Mouse (Mus musculus) bone marrow, adult 2 months (tissue): ENCODE data around the gene Vsig10. TPM values are rescaled to one million over a fixed set of nuclear protein-coding genes. Genes with fewer than 3 reads are reported as not detected.

ENCODE experiments used
- H3K27ac ChIP-seq: fragments of 200-500 bp; 2 replicates; pipeline ENCODE4 v1.5.1; 2012; ENCODE audit warnings: low read depth, mild to moderate bottlenecking, control low read depth, inconsistent platforms, low read length; ENCODE audit not compliant: control insufficient read depth, poor library complexity, insufficient read depth
- H3K4me1 ChIP-seq: fragments of 200-500 bp; 2 replicates; pipeline ENCODE4 v1.6.1; 2011; ENCODE audit warnings: low read length; ENCODE audit not compliant: control insufficient read depth, insufficient read depth
- H3K4me3 ChIP-seq: fragments of 200-500 bp; replicated peaks from 2 replicates; pipeline ENCODE3; 2011; ENCODE audit warnings: mild to moderate bottlenecking, low read depth, low read length, control low read depth; ENCODE audit not compliant: control insufficient read depth
- CTCF ChIP-seq: fragments of 200-500 bp; IDR thresholded peaks from 2 replicates; pipeline ENCODE4 v1.5.1; 2011; ENCODE audit warnings: low read length, control low read depth; ENCODE audit not compliant: control insufficient read depth, insufficient read depth
- POLR2A ChIP-seq: fragments of 200-500 bp; IDR thresholded peaks from 2 replicates; pipeline ENCODE4 v1.6.1; 2011; ENCODE audit warnings: low read depth, mild to moderate bottlenecking, control low read depth, low read length, borderline replicate concordance; ENCODE audit not compliant: control insufficient read depth
- WGBS: fragments of 180-500 bp; shearing (Covaris S2); methylation state at CpG from one replicate; pipeline ENCODE4 v1.1.7; 2018; 5-methylcytosine and 5-hydroxymethylcytosine counted together
- polyA plus RNA-seq: library from polyadenylated mRNA; stranded (reverse); fragments of >200 nt; gene quantifications from 2 replicates; pipeline ENCODE4 v1.2.4, GENCODE M21; 2011; ENCODE audit warnings: low replicate concordance; ENCODE audit not compliant: missing spikeins, insufficient read depth, insufficient read length

The Vsig10 gene
- polyA plus RNA-seq, 1 experiment: 5.3 TPM

DNA sequence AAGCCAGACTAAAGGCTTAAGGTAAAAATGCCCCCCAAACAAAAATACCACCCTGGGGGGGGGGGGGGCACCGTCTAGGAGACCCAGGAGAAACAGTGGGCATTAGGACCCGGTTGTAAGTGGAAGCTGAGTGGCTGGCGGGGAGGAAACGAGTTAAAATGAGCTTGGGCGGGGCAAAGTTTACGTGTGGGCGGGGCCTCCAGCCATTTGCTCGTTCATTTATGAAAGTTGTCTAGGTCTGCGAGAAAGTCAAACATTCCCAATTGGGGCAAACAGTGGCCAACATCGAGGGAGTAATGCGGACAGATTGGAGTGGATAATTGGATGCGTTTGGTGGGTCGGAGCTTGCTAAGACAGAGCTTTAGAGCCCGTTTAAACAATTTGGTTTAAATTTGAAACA is 5.5 kb upstream of the Vsig10 start:
- no peak overlapping the region for H3K27ac ChIP-seq
- no peaks in the 10 kb centered on the region for H3K4me1 ChIP-seq
- H3K4me3 ChIP-seq: no peak overlapping the region
- WGBS: 23% methylated on average over 14 of the region's 14 CpGs
- no peak for TF ChIP-seq CTCF
- no peak for TF ChIP-seq POLR2A

DNA sequence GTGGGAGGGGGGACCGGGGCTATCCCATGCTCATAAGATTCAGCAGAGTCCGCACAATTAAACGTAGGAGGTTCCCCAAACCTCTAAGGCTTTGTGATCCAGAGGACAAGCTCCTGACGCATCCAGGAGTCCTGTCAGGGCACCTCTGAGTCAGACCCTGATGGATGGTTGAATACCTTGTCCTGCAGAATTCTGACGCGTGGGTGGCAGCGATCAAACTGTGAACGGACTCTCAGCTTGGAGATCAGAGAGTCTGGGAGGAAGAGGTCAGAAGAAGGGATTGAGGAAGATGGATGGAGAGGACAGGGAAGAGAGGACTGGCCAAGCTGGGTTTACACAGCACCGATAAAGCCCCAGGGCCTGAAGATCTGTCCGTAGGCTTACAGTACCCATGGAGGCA is 5.0 kb upstream of the Vsig10 start:
- Histone ChIP-seq H3K4me1 (no peaks in the 10 kb centered on the region), H3K27ac (no peak overlapping the region), H3K4me3 (no peak overlapping the region)
- WGBS: 52% methylated on average over 10 of the region's 10 CpGs
- TF ChIP-seq CTCF (no peak), POLR2A (no peak)

DNA sequence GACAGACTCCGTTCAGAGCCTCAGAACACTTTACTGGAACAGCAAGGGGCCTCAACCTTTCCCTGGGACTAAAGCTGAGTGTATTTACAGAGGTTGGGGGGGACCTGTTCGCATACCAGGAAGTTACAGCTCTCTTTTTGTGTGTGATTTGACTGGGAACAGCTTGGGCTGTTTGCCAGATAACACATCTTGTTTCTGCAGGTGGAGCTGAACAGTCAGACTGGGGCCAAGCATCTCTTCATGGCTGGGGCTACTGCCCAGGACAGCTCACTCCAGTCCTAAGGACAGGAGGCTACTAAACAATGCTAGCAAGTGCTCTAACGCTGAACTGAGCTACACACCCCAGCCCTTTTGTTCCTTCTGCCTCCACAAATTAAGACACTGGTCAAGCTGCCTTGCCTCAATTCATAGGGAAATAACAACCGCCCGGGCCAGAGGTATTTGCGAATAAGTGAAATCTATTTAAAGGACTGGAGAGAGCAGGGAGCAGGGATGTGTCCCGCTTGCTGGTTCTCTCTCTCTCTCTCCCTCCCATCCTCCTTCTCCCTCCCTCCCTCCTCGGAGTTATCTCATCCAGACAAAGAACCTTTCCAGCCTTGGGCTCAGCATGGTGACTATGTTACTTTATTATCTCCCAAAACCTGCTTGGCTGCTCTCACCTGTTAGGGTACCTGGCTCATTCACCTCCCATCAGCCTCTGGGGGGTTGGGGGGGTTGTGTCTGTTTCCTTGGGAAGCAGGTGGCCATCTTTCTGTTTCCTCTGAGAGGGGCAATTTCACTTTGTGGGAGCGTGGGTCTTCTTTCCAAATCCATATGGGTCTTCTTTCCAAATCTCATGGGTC is 4.1 kb upstream of the Vsig10 start:
- no peak overlapping the region for H3K4me3 ChIP-seq
- WGBS: 56% methylated on average over 9 of the region's 9 CpGs
- TF ChIP-seq POLR2A (no peak), CTCF (no peak)
- H3K4me1 ChIP-seq: no peaks in the 10 kb centered on the region
- H3K27ac ChIP-seq: no peak overlapping the region

DNA sequence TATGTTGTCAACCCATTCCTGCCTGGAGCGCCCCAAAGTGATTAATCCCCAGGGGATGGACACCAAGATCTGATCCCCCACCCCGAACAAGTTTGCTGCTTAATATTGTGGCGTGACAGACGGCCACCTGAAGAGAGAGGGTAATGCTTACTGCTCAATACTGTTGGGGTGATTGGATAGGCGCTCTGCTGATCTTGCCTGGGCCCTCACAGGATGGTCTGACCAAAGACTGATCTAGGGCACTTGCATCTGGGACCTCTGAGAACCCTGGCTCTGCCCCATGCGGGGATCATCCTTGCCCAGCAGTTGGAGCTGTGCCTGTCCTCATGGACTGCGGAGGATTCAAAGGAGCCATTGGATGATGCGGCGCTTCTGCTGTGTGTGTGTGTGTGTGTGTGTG is 4.9 kb downstream of the Vsig10 start:
- no peak overlapping the region for H3K4me3 ChIP-seq
- TF ChIP-seq POLR2A: no peak
- TF ChIP-seq CTCF: no peak
- H3K4me1 ChIP-seq: no peaks in the 10 kb centered on the region
- WGBS: 86% methylated on average over 9 of the region's 9 CpGs
- no peak overlapping the region for H3K27ac ChIP-seq

DNA sequence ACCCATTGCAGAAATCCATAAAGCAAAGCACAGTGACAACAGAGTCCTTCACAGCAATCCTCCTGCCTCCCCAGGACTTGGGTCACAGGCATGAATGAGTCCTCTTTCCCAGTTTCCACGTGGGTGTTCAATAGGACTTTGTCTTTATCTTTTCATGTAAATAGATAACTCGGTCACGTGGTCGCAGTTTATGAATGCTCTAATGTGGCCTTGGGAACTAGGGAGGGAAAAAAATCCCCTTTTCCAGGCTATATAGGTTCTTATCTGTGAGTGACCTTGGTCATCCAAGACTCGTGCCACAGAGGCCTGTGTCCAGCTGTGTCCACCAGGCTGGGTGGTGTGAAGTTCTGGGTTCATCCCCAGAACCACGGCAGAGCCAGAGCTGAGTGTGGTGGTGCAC is 7.5 kb downstream of the Vsig10 start:
- H3K4me1 ChIP-seq: no peaks in the 10 kb centered on the region
- TF ChIP-seq CTCF: no peak
- no peak for TF ChIP-seq POLR2A
- no peak overlapping the region for H3K27ac ChIP-seq
- 71% methylated on average over 6 of the region's 6 CpGs for whole genome bisulfite sequencing
- H3K4me3 ChIP-seq: no peak overlapping the region

DNA sequence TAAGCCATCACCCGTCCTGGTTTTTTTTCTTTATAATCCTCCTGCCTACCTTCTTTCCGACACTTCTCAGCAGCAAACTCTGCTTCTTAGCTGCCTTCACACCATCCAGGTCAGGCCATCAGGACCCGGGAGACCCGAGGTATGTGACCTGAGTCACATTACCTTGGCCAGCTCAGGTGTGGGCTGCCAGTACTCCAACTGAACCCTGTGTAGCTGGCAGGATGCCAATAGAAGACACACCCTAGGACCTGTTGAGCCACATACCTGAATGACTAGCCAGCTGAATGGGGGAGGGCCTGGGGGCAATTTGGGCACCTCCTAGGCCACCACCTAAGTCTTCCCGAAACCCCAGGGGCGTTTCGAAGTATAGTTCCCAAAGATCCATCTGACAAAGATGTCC is 11.6 kb downstream of the Vsig10 start:
- Histone ChIP-seq H3K4me1 (no peaks in the 10 kb centered on the region), H3K27ac (no peak overlapping the region), H3K4me3 (no peak overlapping the region)
- TF ChIP-seq POLR2A (no peak), CTCF (no peak)
- WGBS: 84% methylated on average over 7 of the region's 7 CpGs

DNA sequence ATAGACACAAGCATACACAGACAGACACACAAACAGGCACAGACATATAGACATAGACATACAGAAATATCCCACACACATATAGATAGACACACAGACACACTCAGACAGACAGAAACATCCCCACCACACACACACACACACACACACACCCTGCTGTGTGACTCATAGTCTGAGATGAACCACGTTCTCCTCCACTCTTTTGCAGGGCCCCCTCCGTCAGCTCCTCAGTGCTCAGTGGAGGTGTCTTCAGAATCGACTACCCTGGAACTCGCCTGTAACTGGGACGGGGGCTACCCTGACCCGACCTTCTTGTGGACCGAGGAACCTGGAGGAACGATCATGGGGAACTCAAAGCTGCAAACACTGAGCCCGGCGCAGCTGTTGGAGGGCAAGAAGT is 19.1 kb downstream of the Vsig10 start:
- 0 out of 2 replicates have a peak overlapping the region, but pooled peaks have one; percentile 19 for H3K27ac ChIP-seq
- TF ChIP-seq CTCF (no peak), POLR2A (no peak)
- no peak overlapping the region for H3K4me3 ChIP-seq
- 84% methylated on average over 10 of the region's 10 CpGs for WGBS
- no peaks in the 10 kb centered on the region; the same call in 1 of the 2 replicates for H3K4me1 ChIP-seq

DNA sequence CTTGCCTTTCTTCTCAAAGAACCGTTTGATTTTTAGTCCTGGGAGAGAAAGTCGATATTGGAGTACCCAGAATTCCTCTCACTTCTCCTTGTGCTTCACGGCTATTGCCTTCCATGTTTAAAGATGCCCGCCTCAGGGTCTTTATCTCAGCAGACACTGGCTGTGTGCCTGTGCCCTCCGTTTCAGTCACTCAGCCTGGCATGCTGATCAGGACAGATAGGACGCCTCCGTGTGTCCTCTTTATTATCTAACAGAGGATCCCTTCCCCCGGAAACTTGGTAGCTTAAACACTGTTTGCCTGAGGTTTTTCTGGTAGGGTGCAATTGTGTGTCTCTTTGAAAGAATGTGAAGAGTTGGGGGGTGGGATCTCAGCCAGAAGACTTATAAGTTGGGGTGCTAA is 19.6 kb downstream of the Vsig10 start:
- TF ChIP-seq CTCF (no peak), POLR2A (no peak)
- no peak overlapping the region for H3K27ac ChIP-seq
- H3K4me3 ChIP-seq: no peak overlapping the region
- H3K4me1 ChIP-seq: no peaks in the 10 kb centered on the region; the same call in 1 of the 2 replicates
- WGBS: 67% methylated on average over 8 of the region's 8 CpGs

DNA sequence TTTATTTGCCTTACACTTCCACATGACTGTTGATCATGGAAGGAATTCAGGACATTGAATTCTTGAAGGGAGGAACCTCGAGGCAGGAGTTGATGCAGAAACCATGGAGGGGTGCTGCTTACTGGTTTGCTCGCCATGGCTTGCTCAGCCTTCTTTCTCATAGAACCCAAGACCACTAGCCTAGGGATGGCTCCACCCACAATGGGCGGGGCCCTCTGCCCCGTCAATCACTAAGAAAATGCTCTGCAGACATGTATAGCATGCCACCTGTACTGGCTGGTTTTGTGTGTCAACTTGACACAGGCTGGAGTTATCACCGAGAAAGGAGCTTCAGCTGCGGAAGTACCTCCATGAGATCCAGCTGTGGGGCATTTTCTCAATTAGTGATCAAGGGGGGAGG is 21.2 kb downstream of the Vsig10 start:
- 86% methylated on average over 6 of the region's 6 CpGs for WGBS
- TF ChIP-seq CTCF (no peak), POLR2A (no peak)
- H3K4me1 ChIP-seq: no peaks in the 10 kb centered on the region; the same call in 1 of the 2 replicates

More for the DNA sequence above, 21.2 kb downstream of the Vsig10 start:
- no peak overlapping the region for H3K27ac ChIP-seq
- no peak overlapping the region for H3K4me3 ChIP-seq
